Mouse (Mus musculus): ENCODE measurements at regions not wholly inside any gene's neighbourhood (a gene's known extent, or its start where the extent isn't known, plus 50 kb on each side); places are given as distances from the start of the nearest gene placed in this dataset.

DNA sequence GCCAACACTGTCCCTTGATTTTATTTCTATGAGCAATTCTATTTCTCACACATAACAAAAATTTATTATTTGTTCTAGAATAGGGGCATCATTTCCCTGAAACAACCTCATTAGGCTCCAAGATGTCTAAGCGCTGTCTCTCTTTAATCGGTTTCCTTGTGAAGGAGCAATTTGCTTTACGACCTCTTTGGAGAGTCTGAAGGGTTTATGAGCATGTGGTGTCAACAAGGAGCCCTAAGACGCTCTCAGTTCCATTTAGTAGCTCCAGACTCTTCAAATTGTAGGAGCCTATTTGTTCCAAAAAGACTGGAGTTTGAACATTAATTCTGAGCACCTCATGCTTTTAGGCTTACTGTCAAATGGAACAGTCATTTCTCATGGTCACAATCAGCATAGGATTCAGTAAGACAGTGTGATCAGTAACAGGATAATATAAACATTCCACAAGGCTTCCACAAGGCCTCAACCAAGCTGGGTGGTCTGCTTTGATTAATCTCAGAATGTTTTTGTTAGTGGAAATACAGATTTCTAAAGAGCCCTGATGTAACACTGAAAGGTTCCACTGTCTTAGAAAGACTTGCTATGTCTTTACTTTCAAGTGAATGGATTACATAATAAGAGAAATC, 441.9 kb upstream of the Zfp960 start:
- TF ChIP-seq ZNF384 (IDR thresholded peaks at IDR 0.05; ENCODE audit: low read depth, low read length) (no peak), HCFC1 (IDR thresholded peaks at IDR 0.05; ENCODE audit: borderline replicate concordance, insufficient read depth, low read length) (no peak)

Data from ES-E14 (cell line).